ENCODE assay signal across 8 mouse cellular contexts in the genomic region with DNA sequence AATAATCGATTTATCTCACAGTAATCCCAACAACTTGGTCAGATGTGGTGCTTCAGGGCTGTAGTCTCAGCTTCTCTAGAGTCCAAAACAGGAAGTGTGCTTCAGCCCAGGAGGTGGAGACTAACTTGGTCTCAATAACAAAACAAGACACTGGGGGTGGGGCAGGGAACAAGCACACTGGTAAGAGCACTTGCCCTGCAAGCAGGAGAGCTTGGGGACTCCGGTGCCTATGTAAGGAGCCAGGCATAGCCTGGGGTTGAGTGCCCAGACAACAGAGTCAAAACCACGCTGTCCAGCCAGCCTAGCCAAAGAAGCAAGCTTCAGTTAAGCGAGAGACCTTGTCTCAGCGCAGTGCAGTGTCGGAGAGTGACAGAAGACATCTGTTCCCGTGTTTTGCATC. TPM values are rescaled to one million over a fixed set of nuclear protein-coding genes. Genes with fewer than 3 reads are reported as not detected.
DNase-seq lines count a peak whose midpoint lies in the region; ATAC-seq and TF ChIP-seq lines count a peak whose summit lies in the region.
"Had no signal": no experiment of that assay in that cellular context is flagged by ENCODE, and none has a peak within 500 bp of the region (broad histone marks: within the 10 kb centered on the region; RNA-seq: fewer than 3 reads in every experiment).

No protein-coding gene starts in this region.

- H3K79me2 ChIP-seq in CH12.LX (replicated peaks; ENCODE audit: control insufficient read depth, extremely low read depth, insufficient read depth, poor library complexity, severe bottlenecking), result no peaks in the 10 kb centered on the region; the same call in 1 of the 2 replicates

- H3K27me3 ChIP-seq in CH12.LX (replicated peaks), result no peaks in the 10 kb centered on the region
- no peaks in the 10 kb centered on the region for H3K27me3 ChIP-seq in neural tube, embryonic 15.5 days (replicated peaks)
- H3K27me3 ChIP-seq: limb, embryonic 15.5 days had no signal

- H3K4me3 ChIP-seq in CH12.LX (replicated peaks in 1 of 3; ENCODE audit: low read depth in 2 of 3, low read length in 2 of 3, poor library complexity in 1 of 3), result no peak overlapping the region
- no peak overlapping the region for H3K4me3 ChIP-seq in neural tube, embryonic 15.5 days (replicated peaks)
- H3K4me3 ChIP-seq: limb, embryonic 15.5 days had no signal

- no peak for TF ChIP-seq RAD21 in CH12.LX (IDR thresholded peaks at IDR 0.05; ENCODE audit: low read depth, low read length)

- peak overlapping the region; percentile 27; the same call in 1 of the 2 replicates for H3K27ac ChIP-seq in CH12.LX (ENCODE audit: insufficient read depth, low read depth)
- H3K27ac ChIP-seq in neural tube, embryonic 15.5 days (replicated peaks), result no peak overlapping the region
- H3K27ac ChIP-seq: limb, embryonic 15.5 days had no signal

- peaks cover 39 to 74% of the 10 kb centered on the region in 2 experiments for H3K36me3 ChIP-seq in CH12.LX (replicated peaks in 1 of 2; ENCODE audit: control insufficient read depth in 1 of 2, insufficient read depth in 1 of 2, low read length in 1 of 2)
- H3K36me3 ChIP-seq in neural tube, embryonic 15.5 days, result peaks cover 49% of the 10 kb centered on the region

- intact Hi-C loops in heart, postnatal 36 days (cut with DNase I), result no loop called here

- peak; percentile 56 for ATAC-seq in megakaryocyte-erythroid progenitor cell, adult 5-6 weeks (replicated peaks; ENCODE audit: low FRiP score, low TSS enrichment, poor library complexity, severe bottlenecking)
- no peak for ATAC-seq in neural tube, embryonic 15.5 days (ENCODE audit: low FRiP score)

- DNase-seq in CD4-positive helper T cell, adult 2 months (ENCODE audit: low read depth, low spot score), result peak; percentile 53
- DNase-seq in CH12.LX (ENCODE audit: extremely low read depth), result peak; percentile 58
- peak; percentile 55 to 67 for DNase-seq in heart, postnatal 36 days
- DNase-seq in embryo, embryonic 11 days, result no peak
- DNase-seq in neural tube, embryonic 10.5 days (ENCODE audit: extremely low spot score, low spot score), result no peak

- 95% methylated on average over 7 of the region's 7 CpGs for WGBS in neural tube, embryonic 15.5 days

- dilution Hi-C loops in CH12.LX (cut with MboI; ENCODE audit: extremely low pct_ligation_motif_present, extremely low pct_unique_long_range_greater_than_20kb, low sequenced_read_pairs), result no loop called here

- TF ChIP-seq CTCF in CH12.LX (conservative IDR thresholded peaks at IDR 0.05 in 1 of 2, IDR thresholded peaks at IDR 0.05 in 1 of 2; ENCODE audit: low read depth in 2 of 2, low read length in 2 of 2), result no peak

- peaks cover 4 to 20% of the 10 kb centered on the region in 2 experiments for H3K4me1 ChIP-seq in CH12.LX (ENCODE audit: control insufficient read depth in 1 of 2, insufficient read depth in 2 of 2)
- H3K4me1 ChIP-seq in neural tube, embryonic 15.5 days, result no peaks in the 10 kb centered on the region
- H3K4me1 ChIP-seq: limb, embryonic 15.5 days had no signal

- H3K9me3 ChIP-seq in CH12.LX (replicated peaks; ENCODE audit: low read length), result no peaks in the 10 kb centered on the region
- no peaks in the 10 kb centered on the region for H3K9me3 ChIP-seq in neural tube, embryonic 15.5 days (replicated peaks)
- H3K9me3 ChIP-seq: limb, embryonic 15.5 days had no signal

- no peak for TF ChIP-seq EP300 in CH12.LX (IDR thresholded peaks at IDR 0.05; ENCODE audit: low read length)

- H3K9ac ChIP-seq in CH12.LX (ENCODE audit: insufficient read depth, low read depth), result no peak overlapping the region
- H3K9ac ChIP-seq in neural tube, embryonic 15.5 days (replicated peaks), result no peak overlapping the region
- H3K9ac ChIP-seq: limb, embryonic 15.5 days had no signal

- no peak for TF ChIP-seq POLR2A in CH12.LX (IDR thresholded peaks at IDR 0.05; ENCODE audit: low read depth, low read length)

- in situ Hi-C loops in CH12.LX (cut with MboI; ENCODE audit: low pct_ligation_motif_present, low pct_unique_long_range_greater_than_20kb, low sequenced_read_pairs), result loop anchor here (10.0 kb wide), 1 partner anchor 66 kb away; a partner anchor contains a TSS

- H3K4me2 ChIP-seq in CH12.LX (ENCODE audit: insufficient read depth, low read depth, poor library complexity, severe bottlenecking), result no peak overlapping the region
- H3K4me2 ChIP-seq in neural tube, embryonic 15.5 days, result no peak overlapping the region
- H3K4me2 ChIP-seq: limb, embryonic 15.5 days had no signal

TF ChIP-seq in CH12.LX, 34 proteins besides CTCF, POLR2A, EP300 and RAD21:
- TF ChIP-seq RCOR1 (conservative IDR thresholded peaks at IDR 0.05; ENCODE audit: low read depth, low read length) (no peak), MAFK (IDR thresholded peaks at IDR 0.05; ENCODE audit: insufficient replicate concordance, low read length) (no peak), KAT2A (IDR thresholded peaks at IDR 0.05; ENCODE audit: insufficient replicate concordance, low read length) (no peak), IRF4 (IDR thresholded peaks at IDR 0.05; ENCODE audit: low read depth, low read length) (no peak), TBP (conservative IDR thresholded peaks at IDR 0.05; ENCODE audit: low read depth, low read length) (no peak), PAX5 (IDR thresholded peaks at IDR 0.05; ENCODE audit: low read length) (no peak), ZNF384 (IDR thresholded peaks at IDR 0.05; ENCODE audit: low read depth, low read length) (no peak), TCF12 (IDR thresholded peaks at IDR 0.05; ENCODE audit: low read depth, low read length) (no peak), SIN3A (IDR thresholded peaks at IDR 0.05; ENCODE audit: low read length) (0 out of 2 replicates have a peak, but pooled peaks have one; percentile 49), SMC3 (IDR thresholded peaks at IDR 0.05; ENCODE audit: low read depth, low read length) (no peak), ELF1 (IDR thresholded peaks at IDR 0.05; ENCODE audit: low read depth, low read length) (peak; percentile 78), MEF2A (IDR thresholded peaks at IDR 0.05; ENCODE audit: borderline replicate concordance, low read depth, low read length) (no peak), NELFE (IDR thresholded peaks at IDR 0.05; ENCODE audit: low read depth, low read length) (no peak), ZC3H11A (IDR thresholded peaks at IDR 0.05; ENCODE audit: low read depth, low read length) (no peak), ETS1 (conservative IDR thresholded peaks at IDR 0.05; ENCODE audit: low read depth, low read length) (no peak), HCFC1 (IDR thresholded peaks at IDR 0.05; ENCODE audit: low read depth, low read length) (no peak), ZMIZ1 (IDR thresholded peaks at IDR 0.05; ENCODE audit: low read depth, low read length) (no peak), MXI1 (IDR thresholded peaks at IDR 0.05; ENCODE audit: low read depth, low read length) (0 out of 2 replicates have a peak, but pooled peaks have one; percentile 2), E2F4 (IDR thresholded peaks at IDR 0.05; ENCODE audit: insufficient replicate concordance, low read depth, low read length) (no peak)

RNA-seq across cellular contexts. Expression of a gene that starts 24.7 kb away (rescaled TPM):
- total RNA-seq in CH12.LX (2012; rRNA removed), result 9.7 and 10.7 TPM in 2 replicates
- 8.0 and 8.8 TPM in 2 replicates for total RNA-seq in CH12.LX (2014; rRNA removed)
- 20.8 and 22.4 TPM in 2 replicates for polyA plus RNA-seq in CH12.LX (2012; ENCODE audit: insufficient read length, low read depth)
- total RNA-seq in heart, postnatal 36 days (2021), result 10 to 100 TPM; 14.3 to 17.0 TPM
- total RNA-seq in megakaryocyte-erythroid progenitor cell, adult 5-6 weeks (2014; fragmentation: Nextera tagmentation), result 23.4 and 36.3 TPM in 2 replicates
- total RNA-seq in megakaryocyte-erythroid progenitor cell, adult 5-6 weeks (2017), result 58.0 and 58.9 TPM in 2 replicates
- 43.1 and 43.9 TPM in 2 replicates for polyA plus RNA-seq in neural tube, embryonic 15.5 days (2015; fragmentation: Nextera tagmentation; extraction: Ambion mirVana)

Comparison
In these comparisons a context has a peak if more than half of its experiments do, and no peak if none do; other contexts are left out.
1. DNase-seq: peak in CD4-positive helper T cell, adult 2 months (single experiment), CH12.LX (single experiment) and heart, postnatal 36 days (2 of 2); none in embryo, embryonic 11 days (single experiment) and neural tube, embryonic 10.5 days (single experiment).